Mouse (Mus musculus): ENCODE measurements around the gene Tnfrsf21. TPM values are rescaled to one million over a fixed set of nuclear protein-coding genes. Genes with fewer than 3 reads are reported as not detected.

The Tnfrsf21 gene
- polyA plus RNA-seq, 1 experiment from 2014 or later, result 45.3 TPM

DNA sequence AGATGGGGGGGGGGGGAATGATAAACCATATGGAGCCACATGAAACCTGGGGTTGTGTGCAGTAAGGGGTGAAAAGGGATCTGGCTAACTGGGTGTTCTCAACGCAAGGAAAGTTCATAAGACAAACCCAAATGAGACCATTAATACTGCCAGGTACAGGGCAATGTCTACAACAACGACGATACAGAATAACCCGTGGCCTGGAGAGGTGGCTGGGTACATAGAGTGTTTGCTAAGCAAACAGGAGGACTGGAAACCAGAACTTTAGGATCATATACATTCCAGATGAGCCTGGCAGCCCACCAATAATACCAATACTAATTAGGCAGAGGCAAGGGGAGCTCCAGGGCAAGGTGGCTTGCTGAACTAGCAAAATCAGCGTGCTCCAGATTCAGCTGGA is 91.0 kb downstream of the Tnfrsf21 start:
- no peaks in the 10 kb centered on the region for H3K27me3 ChIP-seq (replicated peaks; ENCODE audit: control insufficient read depth, insufficient read depth, low read length)
- H3K9me3 ChIP-seq (replicated peaks; ENCODE audit: control insufficient read depth, low read length), result no peaks in the 10 kb centered on the region
- no peak overlapping the region for H3K4me3 ChIP-seq (ENCODE audit: low read depth, low read length)
- WGBS, result 92% methylated on average over 5 of the region's 5 CpGs
- DNase-seq (ENCODE audit: low spot score), result no peak
- no peaks in the 10 kb centered on the region for H3K36me3 ChIP-seq (ENCODE audit: control insufficient read depth, insufficient read depth, low read length)
- no peak overlapping the region for H3K27ac ChIP-seq (ENCODE audit: low read depth, low read length)
- no peak overlapping the region for H3K9ac ChIP-seq (ENCODE audit: low read length)
- ATAC-seq, result no peak
- H3K4me1 ChIP-seq (ENCODE audit: control insufficient read depth, insufficient read depth, low read length), result no peaks in the 10 kb centered on the region
- H3K4me2 ChIP-seq (ENCODE audit: low read length), result no peak overlapping the region

DNA sequence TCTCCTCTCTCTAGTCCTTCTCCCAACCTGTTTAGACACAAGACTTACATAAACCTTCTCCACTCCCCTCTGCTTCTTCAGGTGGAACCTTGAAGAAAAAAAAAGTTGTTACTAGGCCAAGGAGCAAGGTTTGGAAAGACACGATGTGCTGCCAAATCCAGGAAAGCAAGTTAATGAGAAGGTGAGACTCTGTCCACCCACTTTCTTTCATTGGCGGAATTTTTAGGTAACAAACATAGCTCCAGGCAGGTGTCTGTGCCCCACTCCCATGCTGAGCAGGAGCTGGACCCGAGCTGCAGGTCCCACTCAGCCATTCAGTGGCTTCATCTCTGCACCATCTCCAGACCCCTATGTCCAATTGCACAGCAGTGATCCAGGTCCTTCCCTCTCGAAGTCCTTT is 93.1 kb downstream of the Tnfrsf21 start:
- Histone ChIP-seq H3K9ac (ENCODE audit: low read length) (no peak overlapping the region), H3K4me1 (ENCODE audit: control insufficient read depth, insufficient read depth, low read length) (0 out of 2 replicates have a peak, but pooled peaks cover 2% of the 10 kb centered on the region), H3K27me3 (replicated peaks; ENCODE audit: control insufficient read depth, insufficient read depth, low read length) (no peaks in the 10 kb centered on the region), H3K27ac (ENCODE audit: low read depth, low read length) (no peak overlapping the region), H3K9me3 (replicated peaks; ENCODE audit: control insufficient read depth, low read length) (no peaks in the 10 kb centered on the region), H3K4me3 (ENCODE audit: low read depth, low read length) (no peak overlapping the region), H3K36me3 (ENCODE audit: control insufficient read depth, insufficient read depth, low read length) (no peaks in the 10 kb centered on the region), H3K4me2 (ENCODE audit: low read length) (no peak overlapping the region)
- ATAC-seq, result no peak
- DNase-seq (ENCODE audit: low spot score), result no peak
- WGBS, result 76% methylated on average over 4 of the region's 4 CpGs

DNA sequence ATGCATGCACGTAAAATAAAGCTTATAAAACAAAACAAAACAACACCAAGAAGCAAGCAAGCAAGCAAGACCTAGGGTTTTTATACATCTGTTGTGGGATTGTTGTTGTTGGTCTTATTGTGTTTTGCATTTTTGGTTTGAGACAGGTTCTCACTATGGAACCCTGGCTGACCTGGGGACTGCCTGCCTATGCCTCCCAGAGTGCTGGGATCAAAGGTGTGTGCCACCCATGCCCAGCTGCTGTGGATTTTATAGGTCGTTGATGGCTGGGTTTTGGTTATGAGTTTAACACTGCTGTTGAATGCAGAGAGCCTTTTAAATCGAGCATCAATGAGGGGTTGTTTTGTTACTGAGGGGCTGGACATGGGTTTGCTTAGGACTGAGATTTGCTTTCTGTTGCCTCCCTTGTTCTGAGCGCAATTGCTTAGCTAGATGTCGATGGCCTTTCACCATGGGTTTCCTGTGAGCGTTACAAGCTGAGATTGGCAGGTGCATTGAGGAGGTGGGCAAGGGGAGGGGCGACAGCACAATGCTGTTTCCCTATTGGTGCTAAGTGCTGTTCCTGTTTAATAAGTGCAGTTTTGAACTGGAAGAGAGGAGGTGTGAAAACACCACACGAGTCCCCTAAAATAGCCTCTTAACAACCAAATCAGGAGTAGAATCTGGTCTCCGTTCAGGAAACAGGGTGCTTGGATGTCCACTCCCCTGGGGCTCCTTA is 94.0 kb downstream of the Tnfrsf21 start:
- Histone ChIP-seq H3K4me3 (ENCODE audit: low read depth, low read length) (no peak overlapping the region), H3K4me2 (ENCODE audit: low read length) (no peak overlapping the region), H3K4me1 (ENCODE audit: control insufficient read depth, insufficient read depth, low read length) (0 out of 2 replicates have a peak, but pooled peaks cover 2% of the 10 kb centered on the region), H3K9me3 (replicated peaks; ENCODE audit: control insufficient read depth, low read length) (no peaks in the 10 kb centered on the region), H3K9ac (ENCODE audit: low read length) (no peak overlapping the region), H3K27ac (ENCODE audit: low read depth, low read length) (no peak overlapping the region), H3K36me3 (ENCODE audit: control insufficient read depth, insufficient read depth, low read length) (no peaks in the 10 kb centered on the region), H3K27me3 (replicated peaks; ENCODE audit: control insufficient read depth, insufficient read depth, low read length) (no peaks in the 10 kb centered on the region)
- WGBS, result 61% methylated on average over 9 of the region's 9 CpGs
- no peak for ATAC-seq
- DNase-seq (ENCODE audit: low spot score), result no peak

DNA sequence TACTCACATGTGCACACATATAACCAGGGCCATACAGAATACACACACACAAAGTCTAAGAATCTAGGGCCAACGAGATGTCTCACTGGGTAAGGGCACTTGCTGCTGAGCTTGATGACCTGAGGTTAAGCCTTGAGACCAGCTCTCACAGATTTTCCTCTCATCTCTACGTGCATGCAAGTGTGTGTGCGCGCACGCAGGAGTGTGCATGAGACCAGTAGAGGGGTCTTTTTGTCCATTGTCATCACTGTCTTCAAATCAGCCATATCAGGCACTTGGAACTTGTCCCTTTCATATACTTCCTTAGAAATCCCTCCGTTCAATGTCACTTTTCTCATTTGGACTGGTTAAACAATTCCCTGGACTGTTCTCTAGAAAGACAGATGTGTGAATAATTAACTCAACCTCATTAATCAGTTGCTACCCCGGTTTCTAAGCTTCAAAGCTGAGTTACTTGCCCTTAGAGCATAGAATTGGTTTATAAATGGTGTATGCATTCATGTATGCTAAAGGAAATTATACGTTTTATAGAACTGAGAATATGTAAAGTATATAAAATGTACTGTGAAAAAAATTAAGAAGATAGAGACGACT is 97.1 kb downstream of the Tnfrsf21 start:
- no peak overlapping the region for H3K4me3 ChIP-seq (ENCODE audit: low read depth, low read length)
- H3K4me1 ChIP-seq (ENCODE audit: control insufficient read depth, insufficient read depth, low read length), result 0 out of 2 replicates have a peak, but pooled peaks cover 2% of the 10 kb centered on the region
- no peaks in the 10 kb centered on the region for H3K36me3 ChIP-seq (ENCODE audit: control insufficient read depth, insufficient read depth, low read length)
- no peaks in the 10 kb centered on the region for H3K27me3 ChIP-seq (replicated peaks; ENCODE audit: control insufficient read depth, insufficient read depth, low read length)
- DNase-seq (ENCODE audit: low spot score) (no peak), ATAC-seq (no peak)
- no peaks in the 10 kb centered on the region for H3K9me3 ChIP-seq (replicated peaks; ENCODE audit: control insufficient read depth, low read length)
- H3K9ac ChIP-seq (ENCODE audit: low read length), result no peak overlapping the region
- H3K27ac ChIP-seq (ENCODE audit: low read depth, low read length), result no peak overlapping the region
- WGBS, result 59% methylated on average over 9 of the region's 9 CpGs
- H3K4me2 ChIP-seq (ENCODE audit: low read length), result no peak overlapping the region

DNA sequence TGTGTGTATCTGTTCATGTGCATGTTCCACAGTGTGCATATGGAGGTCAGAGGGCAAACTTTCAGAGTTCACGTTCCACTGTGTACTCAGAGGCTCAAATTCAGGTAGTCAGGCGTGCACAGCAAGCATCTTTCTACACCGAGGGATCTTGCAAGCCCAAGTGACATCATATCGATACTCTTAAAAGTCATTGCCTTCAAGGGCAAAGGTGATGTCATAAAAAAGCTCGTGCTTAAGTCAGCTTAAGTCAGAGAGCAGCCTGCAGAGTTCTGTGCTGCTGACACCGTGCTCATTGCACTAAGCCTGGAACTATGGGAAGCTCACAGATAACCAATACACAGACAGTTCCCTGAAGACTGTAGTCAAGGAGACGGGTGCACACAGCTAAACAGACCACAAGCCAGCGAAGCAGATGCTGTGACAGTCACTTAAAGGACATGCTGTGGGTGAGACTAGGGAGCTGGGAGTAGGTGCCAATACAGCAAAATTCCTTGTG is 97.8 kb downstream of the Tnfrsf21 start:
- 0 out of 2 replicates have a peak, but pooled peaks cover 2% of the 10 kb centered on the region for H3K4me1 ChIP-seq (ENCODE audit: control insufficient read depth, insufficient read depth, low read length)
- H3K4me3 ChIP-seq (ENCODE audit: low read depth, low read length), result no peak overlapping the region
- H3K27me3 ChIP-seq (replicated peaks; ENCODE audit: control insufficient read depth, insufficient read depth, low read length), result no peaks in the 10 kb centered on the region
- H3K4me2 ChIP-seq (ENCODE audit: low read length), result no peak overlapping the region
- H3K36me3 ChIP-seq (ENCODE audit: control insufficient read depth, insufficient read depth, low read length), result no peaks in the 10 kb centered on the region
- H3K27ac ChIP-seq (ENCODE audit: low read depth, low read length), result no peak overlapping the region
- DNase-seq (ENCODE audit: low spot score), result peak; percentile 35
- no peaks in the 10 kb centered on the region for H3K9me3 ChIP-seq (replicated peaks; ENCODE audit: control insufficient read depth, low read length)
- peak; percentile 54 for ATAC-seq
- no peak overlapping the region for H3K9ac ChIP-seq (ENCODE audit: low read length)
- WGBS, result 76% methylated on average over 8 of the region's 8 CpGs

DNA sequence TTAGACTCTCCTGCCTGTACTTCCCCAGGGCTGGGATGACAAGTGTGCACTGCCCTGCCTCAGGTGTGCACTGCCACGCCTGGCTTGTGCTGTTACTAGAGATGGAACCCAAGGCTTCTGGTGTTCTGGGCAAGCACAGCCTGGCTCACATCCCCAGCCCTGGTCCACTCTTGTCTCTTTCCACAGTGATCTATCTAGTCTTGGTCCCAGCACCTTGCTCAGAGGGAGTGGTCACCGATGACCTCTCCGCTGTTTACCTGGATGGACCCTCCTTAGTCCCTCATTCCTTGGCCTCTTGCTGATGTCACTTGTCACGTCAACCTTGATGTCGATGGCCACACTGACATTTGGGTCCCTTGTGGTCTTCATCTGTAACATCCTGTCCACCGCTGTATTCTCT is 98.6 kb downstream of the Tnfrsf21 start:
- no peak for ATAC-seq

DNA sequence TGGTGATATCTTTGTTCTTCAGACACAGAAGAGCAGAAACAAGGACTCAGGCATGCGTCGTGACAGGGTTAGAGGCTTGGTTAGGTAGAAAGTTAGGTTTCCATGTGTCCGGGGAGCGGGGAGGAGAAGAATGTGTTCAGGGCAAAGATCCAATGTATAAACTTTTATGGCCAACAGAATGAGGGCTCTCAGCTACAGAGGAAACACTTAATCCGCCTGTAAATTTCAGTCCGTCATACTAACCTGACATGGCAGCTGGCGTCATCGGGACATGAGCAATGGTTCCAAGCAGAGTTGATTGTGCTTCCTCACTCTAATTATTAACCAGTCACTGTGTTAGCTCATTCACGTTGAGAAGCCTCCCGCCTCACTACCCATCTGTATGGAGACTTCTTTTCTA is 100.4 kb downstream of the Tnfrsf21 start:
- no peak overlapping the region for H3K27ac ChIP-seq (ENCODE audit: low read depth, low read length)
- H3K4me2 ChIP-seq (ENCODE audit: low read length), result no peak overlapping the region
- H3K27me3 ChIP-seq (replicated peaks; ENCODE audit: control insufficient read depth, insufficient read depth, low read length), result no peaks in the 10 kb centered on the region
- H3K9ac ChIP-seq (ENCODE audit: low read length), result no peak overlapping the region
- H3K4me1 ChIP-seq (ENCODE audit: control insufficient read depth, insufficient read depth, low read length), result 0 out of 2 replicates have a peak, but pooled peaks cover 2% of the 10 kb centered on the region
- no peaks in the 10 kb centered on the region for H3K9me3 ChIP-seq (replicated peaks; ENCODE audit: control insufficient read depth, low read length)
- 86% methylated on average over 10 of the region's 10 CpGs for WGBS
- no peaks in the 10 kb centered on the region for H3K36me3 ChIP-seq (ENCODE audit: control insufficient read depth, insufficient read depth, low read length)
- DNase-seq (ENCODE audit: low spot score), result no peak
- H3K4me3 ChIP-seq (ENCODE audit: low read depth, low read length), result no peak overlapping the region
- no peak for ATAC-seq

More for the DNA sequence above, 98.6 kb downstream of the Tnfrsf21 start:
- Histone ChIP-seq H3K4me3 (ENCODE audit: low read depth, low read length) (no peak overlapping the region), H3K36me3 (ENCODE audit: control insufficient read depth, insufficient read depth, low read length) (no peaks in the 10 kb centered on the region), H3K9ac (ENCODE audit: low read length) (no peak overlapping the region), H3K27ac (ENCODE audit: low read depth, low read length) (no peak overlapping the region), H3K9me3 (replicated peaks; ENCODE audit: control insufficient read depth, low read length) (no peaks in the 10 kb centered on the region), H3K4me1 (ENCODE audit: control insufficient read depth, insufficient read depth, low read length) (0 out of 2 replicates have a peak, but pooled peaks cover 2% of the 10 kb centered on the region), H3K27me3 (replicated peaks; ENCODE audit: control insufficient read depth, insufficient read depth, low read length) (no peaks in the 10 kb centered on the region), H3K4me2 (ENCODE audit: low read length) (no peak overlapping the region)
- DNase-seq (ENCODE audit: low spot score), result no peak
- WGBS, result 98% methylated on average over 6 of the region's 6 CpGs

DNA sequence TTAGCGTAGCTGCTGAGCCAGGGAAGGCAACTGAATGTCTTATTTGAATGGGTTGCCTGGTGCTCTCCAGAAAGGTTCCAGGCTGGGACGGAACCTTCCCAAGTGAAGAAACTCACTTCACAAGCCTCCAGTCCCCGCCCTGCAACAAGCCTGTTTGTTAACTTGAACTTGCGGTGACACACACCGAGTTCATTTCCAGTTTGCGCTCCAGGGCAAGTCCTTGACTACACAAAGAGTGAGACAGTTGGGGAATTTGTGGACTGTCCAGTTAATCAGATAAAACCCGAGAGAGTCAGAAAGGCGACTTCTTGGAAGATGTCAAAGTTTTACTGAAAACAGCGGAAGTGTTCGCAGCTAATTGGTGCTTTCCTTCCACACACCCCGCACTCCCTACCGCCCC is 103.1 kb downstream of the Tnfrsf21 start:
- Histone ChIP-seq H3K9ac (ENCODE audit: low read length) (no peak overlapping the region), H3K36me3 (ENCODE audit: control insufficient read depth, insufficient read depth, low read length) (no peaks in the 10 kb centered on the region), H3K4me2 (ENCODE audit: low read length) (no peak overlapping the region), H3K27ac (ENCODE audit: low read depth, low read length) (no peak overlapping the region), H3K27me3 (replicated peaks; ENCODE audit: control insufficient read depth, insufficient read depth, low read length) (no peaks in the 10 kb centered on the region), H3K4me3 (ENCODE audit: low read depth, low read length) (no peak overlapping the region), H3K4me1 (ENCODE audit: control insufficient read depth, insufficient read depth, low read length) (no peaks in the 10 kb centered on the region), H3K9me3 (replicated peaks; ENCODE audit: control insufficient read depth, low read length) (no peaks in the 10 kb centered on the region)
- no peak for ATAC-seq
- 88% methylated on average over 12 of the region's 12 CpGs for WGBS
- no peak for DNase-seq (ENCODE audit: low spot score)

DNA sequence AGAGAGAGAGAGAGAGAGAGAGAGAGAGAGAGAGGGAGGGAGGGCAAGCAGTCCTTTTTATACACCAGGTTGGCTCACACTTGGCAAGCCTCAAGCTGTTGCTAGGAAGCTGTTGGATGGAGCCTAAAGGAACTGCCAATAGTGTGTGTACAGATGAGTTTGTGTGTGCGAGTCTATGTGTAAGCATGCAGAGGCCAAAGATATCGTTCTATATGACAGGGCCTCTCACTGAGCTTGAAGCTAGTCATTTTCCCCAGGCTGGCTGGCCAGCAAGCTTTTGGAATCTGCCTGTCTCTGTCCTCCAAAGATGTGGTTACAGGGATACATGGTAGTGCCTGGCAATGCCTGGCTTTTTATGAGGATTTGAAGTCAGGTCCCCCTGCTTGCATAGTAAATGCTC is 104.7 kb downstream of the Tnfrsf21 start:
- no peaks in the 10 kb centered on the region for H3K4me1 ChIP-seq (ENCODE audit: control insufficient read depth, insufficient read depth, low read length)
- 78% methylated on average over 2 of the region's 2 CpGs for WGBS
- no peak overlapping the region for H3K4me3 ChIP-seq (ENCODE audit: low read depth, low read length)
- no peaks in the 10 kb centered on the region for H3K36me3 ChIP-seq (ENCODE audit: control insufficient read depth, insufficient read depth, low read length)
- no peak overlapping the region for H3K9ac ChIP-seq (ENCODE audit: low read length)
- no peaks in the 10 kb centered on the region for H3K27me3 ChIP-seq (replicated peaks; ENCODE audit: control insufficient read depth, insufficient read depth, low read length)
- ATAC-seq, result no peak
- H3K4me2 ChIP-seq (ENCODE audit: low read length), result no peak overlapping the region
- H3K9me3 ChIP-seq (replicated peaks; ENCODE audit: control insufficient read depth, low read length), result no peaks in the 10 kb centered on the region
- H3K27ac ChIP-seq (ENCODE audit: low read depth, low read length), result no peak overlapping the region
- DNase-seq (ENCODE audit: low spot score), result no peak
